Mouse (Mus musculus): Measurements from ENCODE around the gene Cxcr5.

Cxcr5 gene

GRCm38 (mm10) chr9:44561597-44561996 lies at the start of gene Cxcr5:
Gene Cxcr5, minus strand, starts transcription at chr9:44561877.
- in situ Hi-C loops (cut with MboI, MseI) = no loop called here

GRCm38 (mm10) chr9:44610371-44610770 lies 48.7 kb upstream of the Cxcr5 start:
- in situ Hi-C loops (cut with MboI, MseI) = loop anchor here (25.0 kb wide), 1 partner anchor 1502 kb away; no protein-coding TSS in a partner anchor

GRCm38 (mm10) chr9:44607306-44607705 lies 45.6 kb upstream of the Cxcr5 start:
- in situ Hi-C loops (cut with MboI, MseI) = loop anchor here (25.0 kb wide), 1 partner anchor 1505 kb away; no protein-coding TSS in a partner anchor

GRCm38 (mm10) chr9:44606646-44607045 lies 45.0 kb upstream of the Cxcr5 start:
- in situ Hi-C loops (cut with MboI, MseI) = loop anchor here (25.0 kb wide), 1 partner anchor 1506 kb away; no protein-coding TSS in a partner anchor

- in situ Hi-C loops (cut with MboI, MseI) = loop anchor here (25.0 kb wide), 1 partner anchor 1507 kb away; no protein-coding TSS in a partner anchor
Observed at GRCm38 (mm10) chr9:44605616-44606165, 44.0 kb upstream of the Cxcr5 start.

GRCm38 (mm10) chr9:44604779-44605615 lies 43.3 kb upstream of the Cxcr5 start, which contains the start of gene Ddx6:
Gene Ddx6, plus strand, starts transcription at chr9:44604892.
- in situ Hi-C loops (cut with MboI, MseI) = loop anchor here (25.0 kb wide), 1 partner anchor 1507 kb away; no protein-coding TSS in a partner anchor

- in situ Hi-C loops (cut with MboI, MseI) = loop anchor here (25.0 kb wide), 1 partner anchor 1508 kb away; no protein-coding TSS in a partner anchor
Observed at GRCm38 (mm10) chr9:44604290-44604778, 42.7 kb upstream of the Cxcr5 start.

GRCm38 (mm10) chr9:44603454-44604289 lies 42.0 kb upstream of the Cxcr5 start:
- in situ Hi-C loops (cut with MboI, MseI) = loop anchor here (25.0 kb wide), 1 partner anchor 1509 kb away; no protein-coding TSS in a partner anchor

GRCm38 (mm10) chr9:44602766-44603165 lies 41.1 kb upstream of the Cxcr5 start:
- in situ Hi-C loops (cut with MboI, MseI) = loop anchor here (25.0 kb wide), 1 partner anchor 1510 kb away; no protein-coding TSS in a partner anchor

GRCm38 (mm10) chr9:44600801-44601200 lies 39.1 kb upstream of the Cxcr5 start:
- in situ Hi-C loops (cut with MboI, MseI) = loop anchor here (25.0 kb wide), 1 partner anchor 1512 kb away; no protein-coding TSS in a partner anchor

- in situ Hi-C loops (cut with MboI, MseI) = loop anchor here (25.0 kb wide), 1 partner anchor 1513 kb away; no protein-coding TSS in a partner anchor
Observed at GRCm38 (mm10) chr9:44599616-44600015, 37.9 kb upstream of the Cxcr5 start.

- in situ Hi-C loops (cut with MboI, MseI) = no loop called here
Observed at GRCm38 (mm10) chr9:44598899-44599495, 37.3 kb upstream of the Cxcr5 start.

- in situ Hi-C loops (cut with MboI, MseI) = no loop called here
Observed at GRCm38 (mm10) chr9:44597742-44598141, 36.1 kb upstream of the Cxcr5 start.

- in situ Hi-C loops (cut with MboI, MseI) = no loop called here
Observed at GRCm38 (mm10) chr9:44595537-44595930, 33.9 kb upstream of the Cxcr5 start.

- in situ Hi-C loops (cut with MboI, MseI) = no loop called here
Observed at GRCm38 (mm10) chr9:44594901-44595536, 33.3 kb upstream of the Cxcr5 start.

- in situ Hi-C loops (cut with MboI, MseI) = no loop called here
Observed at GRCm38 (mm10) chr9:44593886-44594285, 32.2 kb upstream of the Cxcr5 start.

GRCm38 (mm10) chr9:44593221-44593620 lies 31.5 kb upstream of the Cxcr5 start:
- in situ Hi-C loops (cut with MboI, MseI) = no loop called here

- in situ Hi-C loops (cut with MboI, MseI) = no loop called here
Observed at GRCm38 (mm10) chr9:44591595-44592188, 30.0 kb upstream of the Cxcr5 start.

GRCm38 (mm10) chr9:44590969-44591368 lies 29.3 kb upstream of the Cxcr5 start:
- in situ Hi-C loops (cut with MboI, MseI) = no loop called here

GRCm38 (mm10) chr9:44589095-44589494 lies 27.4 kb upstream of the Cxcr5 start:
- in situ Hi-C loops (cut with MboI, MseI) = no loop called here

Data from T-helper 2 cell (primary cell).